In the genomic region with DNA sequence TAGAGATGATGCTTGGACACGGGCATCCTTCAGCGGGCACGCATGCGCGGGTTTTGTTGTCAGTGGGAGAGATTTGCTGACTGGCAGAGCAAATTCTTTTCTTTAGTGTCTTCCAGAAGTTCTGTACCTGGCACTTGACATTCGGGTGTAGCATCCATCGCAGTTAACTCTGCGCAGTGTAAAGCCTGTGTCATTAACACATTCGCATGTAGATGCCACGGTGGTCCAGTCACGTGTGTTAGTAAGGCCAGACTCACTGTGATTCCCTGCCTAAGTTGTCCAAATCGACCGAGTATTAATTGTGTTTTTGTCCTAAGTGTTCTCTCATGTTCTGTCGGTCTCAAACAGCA, we compare ENCODE assay signal across 8 mouse cellular contexts. TPM values are rescaled to one million over a fixed set of nuclear protein-coding genes. Genes with fewer than 3 reads are reported as not detected.
DNase-seq lines count a peak whose midpoint lies in the region; ATAC-seq and TF ChIP-seq lines count a peak whose summit lies in the region.
"Not testable (repeated sequence)": the region's sequence is repeated elsewhere in the genome, so short reads cannot be mapped to it uniquely, and the experiment has no call there.
"Had no signal": no experiment of that assay in that cellular context is flagged by ENCODE, and none has a peak within 500 bp of the region (broad histone marks: within the 10 kb centered on the region; RNA-seq: fewer than 3 reads in every experiment).

No protein-coding gene starts in this region.

- H3K4me3 ChIP-seq in cortical plate, adult 2 months (ENCODE audit: insufficient read depth, low read length), result peak overlapping the region; percentile 39
- peak overlapping the region; percentile 36 for H3K4me3 ChIP-seq in forebrain, embryonic 14.5 days (ENCODE audit: low read depth, low read length)
- H3K4me3 ChIP-seq in hindbrain, embryonic 10.5 days, result peak overlapping the region; percentile 57
- peak overlapping the region; percentile 56 for H3K4me3 ChIP-seq in kidney, embryonic 15.5 days (replicated peaks)
- peak overlapping the region; percentile 60 for H3K4me3 ChIP-seq in liver, embryonic 13.5 days (replicated peaks)
- H3K4me3 ChIP-seq in midbrain, embryonic 12.5 days, result peak overlapping the region; percentile 48
- H3K4me3 ChIP-seq in small intestine, adult 2 months (ENCODE audit: low read depth, low read length), result peak overlapping the region; percentile 84

- H3K27me3 ChIP-seq in forebrain, embryonic 14.5 days (replicated peaks; ENCODE audit: control insufficient read depth, insufficient read depth, low read length); hindbrain, embryonic 10.5 days (ENCODE audit: insufficient read depth, poor library complexity, severe bottlenecking); kidney, embryonic 15.5 days; liver, embryonic 13.5 days; midbrain, embryonic 12.5 days; small intestine, adult 2 months (ENCODE audit: control insufficient read depth, insufficient read depth, low read length): not testable (repeated sequence)

- not testable (repeated sequence) for TF ChIP-seq POLR2A in cortical plate, adult 2 months (IDR thresholded peaks at IDR 0.05; ENCODE audit: extremely low read depth, insufficient read depth, low read length); small intestine, adult 2 months (IDR thresholded peaks at IDR 0.05; ENCODE audit: low read depth, low read length)

- TF ChIP-seq CTCF in cortical plate, adult 2 months (IDR thresholded peaks at IDR 0.05; ENCODE audit: extremely low read depth, insufficient read depth, low read length); small intestine, adult 2 months (IDR thresholded peaks at IDR 0.05; ENCODE audit: extremely low read depth, insufficient read length, insufficient replicate concordance, low read depth, low read length): not testable (repeated sequence)

- WGBS in forebrain, embryonic 14.5 days, result 32% methylated on average over 14 of the region's 14 CpGs
- WGBS in hindbrain, embryonic 10.5 days, result 29% methylated on average over 14 of the region's 14 CpGs
- 23% methylated on average over 14 of the region's 14 CpGs for WGBS in kidney, embryonic 15.5 days
- WGBS in liver, embryonic 13.5 days (ENCODE audit: insufficient replicate concordance), result 16% methylated on average over 14 of the region's 14 CpGs
- 27% methylated on average over 14 of the region's 14 CpGs for WGBS in midbrain, embryonic 12.5 days
- WGBS in small intestine, adult 2 months, result 11% methylated on average over 14 of the region's 14 CpGs

- DNase-seq in forebrain, embryonic 14.5 days (ENCODE audit: low spot score); liver, embryonic 13.5 days: not testable (repeated sequence)
- peak; percentile 8 for DNase-seq in hindbrain, embryonic 10.5 days (ENCODE audit: low spot score)

- peak overlapping the region; percentile 55; the same call in 1 of the 2 replicates for H3K9ac ChIP-seq in forebrain, embryonic 14.5 days (ENCODE audit: low read length)
- peak overlapping the region; percentile 51; the same call in 1 of the 2 replicates for H3K9ac ChIP-seq in kidney, embryonic 15.5 days
- H3K9ac ChIP-seq in liver, embryonic 13.5 days, result not testable (repeated sequence)
- H3K9ac ChIP-seq in midbrain, embryonic 12.5 days (replicated peaks), result peak overlapping the region; percentile 43; the same call in 1 of the 2 replicates

- H3K4me2 ChIP-seq in forebrain, embryonic 14.5 days (ENCODE audit: low read length), result peak overlapping the region; percentile 37
- H3K4me2 ChIP-seq in kidney, embryonic 15.5 days, result peak overlapping the region; percentile 54
- H3K4me2 ChIP-seq in liver, embryonic 13.5 days, result peak overlapping the region; percentile 59
- H3K4me2 ChIP-seq in midbrain, embryonic 12.5 days (replicated peaks), result peak overlapping the region; percentile 46

- not testable (repeated sequence) for H3K9me3 ChIP-seq in forebrain, embryonic 14.5 days (replicated peaks; ENCODE audit: control insufficient read depth, low read length); kidney, embryonic 15.5 days (replicated peaks); liver, embryonic 13.5 days (replicated peaks); midbrain, embryonic 12.5 days
- H3K9me3 ChIP-seq in hindbrain, embryonic 10.5 days, result peaks cover 16% of the 10 kb centered on the region; the same call in 1 of the 2 replicates

- H3K36me3 ChIP-seq in forebrain, embryonic 14.5 days (ENCODE audit: control insufficient read depth, insufficient read depth, low read length); kidney, embryonic 15.5 days; liver, embryonic 13.5 days; midbrain, embryonic 12.5 days; small intestine, adult 2 months (ENCODE audit: control insufficient read depth, insufficient read depth, low read length): not testable (repeated sequence)
- H3K36me3 ChIP-seq in hindbrain, embryonic 10.5 days, result peaks cover 15% of the 10 kb centered on the region

- not testable (repeated sequence) for H3K4me1 ChIP-seq in cortical plate, adult 2 months (ENCODE audit: control insufficient read depth, insufficient read depth, low read length); forebrain, embryonic 14.5 days (ENCODE audit: control insufficient read depth, insufficient read depth, low read length); hindbrain, embryonic 10.5 days (replicated peaks); kidney, embryonic 15.5 days; liver, embryonic 13.5 days (replicated peaks); midbrain, embryonic 12.5 days; small intestine, adult 2 months (ENCODE audit: control insufficient read depth, insufficient read depth, insufficient read length, low read length)

- not testable (repeated sequence) for H3K27ac ChIP-seq in cortical plate, adult 2 months (ENCODE audit: insufficient read depth, low read length); liver, embryonic 13.5 days; small intestine, adult 2 months (ENCODE audit: insufficient read depth, low read depth, low read length)
- peak overlapping the region; percentile 72 for H3K27ac ChIP-seq in forebrain, embryonic 14.5 days (ENCODE audit: low read depth, low read length)
- peak overlapping the region; percentile 87 for H3K27ac ChIP-seq in hindbrain, embryonic 10.5 days
- H3K27ac ChIP-seq in kidney, embryonic 15.5 days, result peak overlapping the region; percentile 84; the same call in 1 of the 2 replicates
- peak overlapping the region; percentile 84 for H3K27ac ChIP-seq in midbrain, embryonic 12.5 days (replicated peaks)

- ATAC-seq in forebrain, embryonic 14.5 days; liver, embryonic 13.5 days (ENCODE audit: low read depth): not testable (repeated sequence)
- peak; percentile 23; the same call in 1 of the 2 replicates for ATAC-seq in kidney, embryonic 15.5 days (replicated peaks; ENCODE audit: low FRiP score)
- ATAC-seq in midbrain, embryonic 12.5 days (ENCODE audit: low FRiP score, low read depth), result peak; percentile 32; the same call in 1 of the 2 replicates

RNA-seq across cellular contexts. Expression of gene BC024063, which starts 0.4 kb away (rescaled TPM):
- polyA plus RNA-seq in cortical plate, adult 2 months (2012; rRNA removed), result 1.5 and 1.7 TPM in 2 replicates
- 10.3 and 10.7 TPM in 2 replicates for polyA plus RNA-seq in forebrain, embryonic 14.5 days (2014; fragmentation: Nextera tagmentation; extraction: Ambion mirVana)
- 3.5 and 6.2 TPM in 2 replicates for polyA plus RNA-seq in hindbrain, embryonic 10.5 days (2016; fragmentation: Nextera tagmentation; extraction: Ambion mirVana)
- 5.6 and 6.1 TPM in 2 replicates for polyA plus RNA-seq in kidney, embryonic 15.5 days (2015; fragmentation: Nextera tagmentation; extraction: Ambion mirVana)
- polyA plus RNA-seq in liver, embryonic 13.5 days (2015; fragmentation: Nextera tagmentation; extraction: Ambion mirVana), result 0.82 and 0.92 TPM in 2 replicates
- polyA plus RNA-seq in midbrain, embryonic 12.5 days (2016; fragmentation: Nextera tagmentation; extraction: Ambion mirVana), result 6.4 and 7.0 TPM in 2 replicates
- polyA plus RNA-seq in small intestine, adult 2 months (2012; rRNA removed), result not detected in 2 replicates
- polyA plus RNA-seq: adrenal gland, adult 2 months had no signal

RNA-seq across cellular contexts. Expression of gene Zfp873, which starts 35.7 kb away (rescaled TPM):
- polyA plus RNA-seq in cortical plate, adult 2 months (2012; rRNA removed), result 6.1 and 6.8 TPM in 2 replicates
- 14.5 and 16.2 TPM in 2 replicates for polyA plus RNA-seq in forebrain, embryonic 14.5 days (2014; fragmentation: Nextera tagmentation; extraction: Ambion mirVana)
- polyA plus RNA-seq in hindbrain, embryonic 10.5 days (2016; fragmentation: Nextera tagmentation; extraction: Ambion mirVana), result 13.2 and 15.0 TPM in 2 replicates
- 13.9 and 15.9 TPM in 2 replicates for polyA plus RNA-seq in kidney, embryonic 15.5 days (2015; fragmentation: Nextera tagmentation; extraction: Ambion mirVana)
- 2.5 and 2.7 TPM in 2 replicates for polyA plus RNA-seq in liver, embryonic 13.5 days (2015; fragmentation: Nextera tagmentation; extraction: Ambion mirVana)
- polyA plus RNA-seq in midbrain, embryonic 12.5 days (2016; fragmentation: Nextera tagmentation; extraction: Ambion mirVana), result 16.5 and 18.3 TPM in 2 replicates
- polyA plus RNA-seq in small intestine, adult 2 months (2012; rRNA removed), result 0.23 and 0.71 TPM in 2 replicates

RNA-seq across cellular contexts. Expression of gene AU041133, which starts 44.2 kb away (rescaled TPM):
- 3.2 and 3.4 TPM in 2 replicates for polyA plus RNA-seq in cortical plate, adult 2 months (2012; rRNA removed)
- polyA plus RNA-seq in forebrain, embryonic 14.5 days (2014; fragmentation: Nextera tagmentation; extraction: Ambion mirVana), result 8.6 and 9.9 TPM in 2 replicates
- polyA plus RNA-seq in hindbrain, embryonic 10.5 days (2016; fragmentation: Nextera tagmentation; extraction: Ambion mirVana), result 3.9 and 4.3 TPM in 2 replicates
- polyA plus RNA-seq in kidney, embryonic 15.5 days (2015; fragmentation: Nextera tagmentation; extraction: Ambion mirVana), result 5.7 and 6.0 TPM in 2 replicates
- 1.2 TPM in 2 replicates for polyA plus RNA-seq in liver, embryonic 13.5 days (2015; fragmentation: Nextera tagmentation; extraction: Ambion mirVana)
- 6.2 and 6.3 TPM in 2 replicates for polyA plus RNA-seq in midbrain, embryonic 12.5 days (2016; fragmentation: Nextera tagmentation; extraction: Ambion mirVana)
- polyA plus RNA-seq in small intestine, adult 2 months (2012; rRNA removed), result 0.08 TPM in 1 of 2 replicates, not detected in the other
